Mouse (Mus musculus): ENCODE data around the gene Caml. TPM values are rescaled to one million over a fixed set of nuclear protein-coding genes. Genes with fewer than 3 reads are reported as not detected.
A peak's percentile ranks its signal among the peaks of the same experiment; 100 is the strongest.
"Not testable (repeated sequence)": the region's sequence is repeated elsewhere in the genome, so short reads cannot be mapped to it uniquely, and the experiment has no call there.

Gene Caml
- total and polyA plus RNA-seq, 3 experiments = 29.9 to 49.9 (median 38.2) TPM

GRCm38 (mm10) chr13:55620275-55620674 is 2.5 kb upstream of the Caml start:
- in situ Hi-C loops (cut with MboI; ENCODE audit: low pct_ligation_motif_present, low pct_unique_long_range_greater_than_20kb, low sequenced_read_pairs) = no loop called here
- no peak for TF ChIP-seq IRF4 (IDR thresholded peaks at IDR 0.05; ENCODE audit: low read depth, low read length)
- TF ChIP-seq MAX (IDR thresholded peaks at IDR 0.05; ENCODE audit: low read length) = no peak
- TF ChIP-seq ZNF384 (IDR thresholded peaks at IDR 0.05; ENCODE audit: low read depth, low read length) = no peak
- TF ChIP-seq E2F4 (IDR thresholded peaks at IDR 0.05; ENCODE audit: insufficient replicate concordance, low read depth, low read length) = no peak
- TF ChIP-seq SIN3A (IDR thresholded peaks at IDR 0.05; ENCODE audit: low read length) = no peak
- TF ChIP-seq USF2 (conservative IDR thresholded peaks at IDR 0.05; ENCODE audit: low read depth, low read length) = no peak
- no peak for TF ChIP-seq HCFC1 (IDR thresholded peaks at IDR 0.05; ENCODE audit: low read depth, low read length)
- no peak for TF ChIP-seq PAX5 (IDR thresholded peaks at IDR 0.05; ENCODE audit: low read length)
- no peak for TF ChIP-seq USF1 (IDR thresholded peaks at IDR 0.05; ENCODE audit: low read depth, low read length)
- TF ChIP-seq KAT2A (IDR thresholded peaks at IDR 0.05; ENCODE audit: insufficient replicate concordance, low read length) = no peak
- no peak for TF ChIP-seq CTCF (conservative IDR thresholded peaks at IDR 0.05 in 1 of 2, IDR thresholded peaks at IDR 0.05 in 1 of 2; ENCODE audit: low read depth in 2 of 2, low read length in 2 of 2)
- no peak for TF ChIP-seq MEF2A (IDR thresholded peaks at IDR 0.05; ENCODE audit: borderline replicate concordance, low read depth, low read length)
- TF ChIP-seq JUN (IDR thresholded peaks at IDR 0.05; ENCODE audit: insufficient read depth, low read depth, low read length) = no peak
- TF ChIP-seq POLR2A (IDR thresholded peaks at IDR 0.05; ENCODE audit: low read depth, low read length) = no peak
- H3K27me3 ChIP-seq (replicated peaks) = no peaks in the 10 kb centered on the region
- no peak overlapping the region for H3K4me3 ChIP-seq (replicated peaks in 1 of 3; ENCODE audit: low read depth in 2 of 3, low read length in 2 of 3, poor library complexity in 1 of 3)
- no peaks in the 10 kb centered on the region for H3K9me3 ChIP-seq (replicated peaks; ENCODE audit: low read length)
- peaks cover 4 to 22% of the 10 kb centered on the region in 2 experiments; a peak in 3 of 4 replicates for H3K4me1 ChIP-seq (ENCODE audit: control insufficient read depth in 1 of 2, insufficient read depth in 2 of 2)
- H3K27ac ChIP-seq (ENCODE audit: insufficient read depth, low read depth) = no peak overlapping the region
- dilution Hi-C loops (cut with MboI; ENCODE audit: extremely low pct_ligation_motif_present, extremely low pct_unique_long_range_greater_than_20kb, low sequenced_read_pairs) = no loop called here
- DNase-seq (ENCODE audit: extremely low read depth) = no peak
- H3K36me3 ChIP-seq (replicated peaks in 1 of 2; ENCODE audit: control insufficient read depth in 1 of 2, insufficient read depth in 1 of 2, low read length in 1 of 2) = peaks cover 3 to 9% of the 10 kb centered on the region in 2 experiments
- peaks cover 15% of the 10 kb centered on the region for H3K79me2 ChIP-seq (replicated peaks; ENCODE audit: control insufficient read depth, extremely low read depth, insufficient read depth, poor library complexity, severe bottlenecking)
- no peak overlapping the region for H3K9ac ChIP-seq (ENCODE audit: insufficient read depth, low read depth)
- H3K4me2 ChIP-seq (ENCODE audit: insufficient read depth, low read depth, poor library complexity, severe bottlenecking) = no peak overlapping the region

- Histone ChIP-seq H3K4me3 (replicated peaks in 1 of 3; ENCODE audit: low read depth in 2 of 3, low read length in 2 of 3, poor library complexity in 1 of 3) (peak overlapping the region; percentile 79 to 94 (median 81)), H3K79me2 (replicated peaks; ENCODE audit: control insufficient read depth, extremely low read depth, insufficient read depth, poor library complexity, severe bottlenecking) (peaks cover 16% of the 10 kb centered on the region), H3K27ac (ENCODE audit: insufficient read depth, low read depth) (peak overlapping the region; percentile 60; the same call in 1 of the 2 replicates), H3K9ac (ENCODE audit: insufficient read depth, low read depth) (peak overlapping the region; percentile 74), H3K36me3 (replicated peaks in 1 of 2; ENCODE audit: control insufficient read depth in 1 of 2, insufficient read depth in 1 of 2, low read length in 1 of 2) (peaks cover 12 to 22% of the 10 kb centered on the region in 2 experiments), H3K4me2 (ENCODE audit: insufficient read depth, low read depth, poor library complexity, severe bottlenecking) (peak overlapping the region; percentile 14; the same call in 1 of the 2 replicates), H3K4me1 (ENCODE audit: control insufficient read depth in 1 of 2, insufficient read depth in 2 of 2) (peaks cover 4 to 22% of the 10 kb centered on the region in 2 experiments; a peak in 3 of 4 replicates)
- H3K9me3 ChIP-seq (replicated peaks; ENCODE audit: low read length); DNase-seq (ENCODE audit: extremely low read depth); H3K27me3 ChIP-seq (replicated peaks); dilution Hi-C loops (cut with MboI; ENCODE audit: extremely low pct_ligation_motif_present, extremely low pct_unique_long_range_greater_than_20kb, low sequenced_read_pairs); in situ Hi-C loops (cut with MboI; ENCODE audit: low pct_ligation_motif_present, low pct_unique_long_range_greater_than_20kb, low sequenced_read_pairs): not testable (repeated sequence)
- 0 out of 2 replicates have a peak, but pooled peaks have one; percentile 1 for TF ChIP-seq TBP (conservative IDR thresholded peaks at IDR 0.05; ENCODE audit: low read depth, low read length)
These were observed 603 bp upstream of the Caml start for GRCm38 (mm10) chr13:55622156-55622648.
